Mouse (Mus musculus) embryonic facial prominence, embryonic 14.5 days (tissue): Measurements from ENCODE around the gene Cdc34. TPM values are rescaled to one million over a fixed set of nuclear protein-coding genes. Genes with fewer than 3 reads are reported as not detected.
A peak's percentile ranks its signal among the peaks of the same experiment; 100 is the strongest.
"Not testable (repeated sequence)": the region's sequence is repeated elsewhere in the genome, so short reads cannot be mapped to it uniquely, and the experiment has no call there.

Experiments
- ATAC-seq: fragments of 200-750 bp; cut with Nextera tagmentation; 2 replicates; pipeline ENCODE4 v1.8.0; 2017; ENCODE audit warnings: low read depth, moderate number of reproducible peaks, moderate TSS enrichment
- DNase-seq: peaks from one replicate; pipeline ENCODE4 v3.0.0-alpha.2; 2015; ENCODE audit warnings: low spot score
- H3K27ac ChIP-seq: fragments of 300-500 bp; sonication (generic); replicated peaks from 2 replicates; pipeline ENCODE4 v1.5.1; 2014; ENCODE audit warnings: low read depth, mild to moderate bottlenecking, low read length, moderate library complexity
- H3K27me3 ChIP-seq: fragments of 300-500 bp; sonication (generic); replicated peaks from 2 replicates; pipeline ENCODE4 v1.6.1; 2014; ENCODE audit warnings: low read length; ENCODE audit not compliant: control insufficient read depth, insufficient read depth
- H3K36me3 ChIP-seq: fragments of 300-500 bp; sonication (generic); 2 replicates; pipeline ENCODE4 v1.6.1; 2014; ENCODE audit warnings: low read length, mixed read lengths; ENCODE audit not compliant: control insufficient read depth, insufficient read depth
- H3K4me1 ChIP-seq: fragments of 300-500 bp; sonication (generic); 2 replicates; pipeline ENCODE4 v1.6.1; 2014; ENCODE audit warnings: antibody characterized with exemption, low read length; ENCODE audit not compliant: control insufficient read depth, insufficient read depth
- H3K4me2 ChIP-seq: fragments of 300-500 bp; sonication (generic); 2 replicates; pipeline ENCODE4 v1.6.1; 2014; ENCODE audit warnings: low read depth, mild to moderate bottlenecking, low read length, moderate library complexity, mixed read lengths
- H3K4me3 ChIP-seq: fragments of 300-500 bp; sonication (generic); 2 replicates; pipeline ENCODE4 v1.5.1; 2014; ENCODE audit warnings: low read depth, mild to moderate bottlenecking, low read length
- H3K9ac ChIP-seq: fragments of 300-500 bp; sonication (generic); 2 replicates; pipeline ENCODE4 v1.6.1; 2014; ENCODE audit warnings: low read depth, mild to moderate bottlenecking, low read length, moderate library complexity, mixed read lengths
- H3K9me3 ChIP-seq: fragments of 300-500 bp; sonication (generic); 2 replicates; pipeline ENCODE4 v1.6.1; 2016; ENCODE audit warnings: low read length; ENCODE audit not compliant: control insufficient read depth
- WGBS: fragments of 180-500 bp; shearing (Covaris S2); extraction: QIAGEN DNeasy Blood & Tissue Kit; methylation state at CpG from one replicate; pipeline ENCODE4 v1.1.7; 2014; 5-methylcytosine and 5-hydroxymethylcytosine counted together
- polyA plus RNA-seq: library from polyadenylated mRNA; unstranded; fragments of >200 nt; fragmentation: Nextera tagmentation; extraction: Ambion mirVana; gene quantifications from 2 replicates; pipeline ENCODE4 v1.2.1, GENCODE M21; 2014

Cdc34 gene
- polyA plus RNA-seq, 1 experiment from 2014 or later = 106 TPM

DNA sequence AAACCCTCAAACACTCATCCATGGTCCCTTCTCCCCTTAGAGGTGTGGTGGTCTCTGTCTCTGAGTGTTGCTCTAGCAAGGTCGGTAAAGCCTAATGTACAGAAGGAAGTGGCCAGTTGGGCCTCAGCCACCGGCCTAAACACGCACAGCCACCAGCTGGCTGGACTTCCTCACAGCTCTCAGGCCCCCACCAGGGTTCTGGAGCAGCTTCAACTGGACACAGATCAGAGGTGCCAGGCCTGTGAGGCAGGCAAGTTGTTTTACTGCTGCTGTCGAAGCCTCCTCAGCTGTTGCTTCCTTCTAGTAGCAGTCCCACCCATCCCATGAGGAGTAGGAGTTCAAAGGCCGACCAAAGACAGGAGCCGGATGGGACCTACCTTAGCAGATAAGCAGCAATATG is 15.9 kb downstream of the Cdc34 start:
- WGBS = 70% methylated on average over 6 of the region's 6 CpGs
- H3K9ac ChIP-seq = no peak overlapping the region
- no peaks in the 10 kb centered on the region for H3K36me3 ChIP-seq
- H3K4me3 ChIP-seq = no peak overlapping the region
- H3K9me3 ChIP-seq = no peaks in the 10 kb centered on the region
- peaks cover 12% of the 10 kb centered on the region; the same call in 1 of the 2 replicates for H3K4me1 ChIP-seq
- H3K4me2 ChIP-seq = no peak overlapping the region
- H3K27ac ChIP-seq = no peak overlapping the region
- ATAC-seq (no peak), DNase-seq (no peak)
- H3K27me3 ChIP-seq = no peaks in the 10 kb centered on the region

GRCm38 (mm10) chr10:79698459-79698858 is 16.5 kb downstream of the Cdc34 start:
- Histone ChIP-seq H3K4me1 (peaks cover 12% of the 10 kb centered on the region; the same call in 1 of the 2 replicates), H3K27ac (no peak overlapping the region), H3K36me3 (no peaks in the 10 kb centered on the region), H3K27me3 (no peaks in the 10 kb centered on the region), H3K4me2 (no peak overlapping the region), H3K9me3 (no peaks in the 10 kb centered on the region), H3K4me3 (no peak overlapping the region), H3K9ac (no peak overlapping the region)
- DNase-seq (no peak), ATAC-seq (no peak)
- 96% methylated on average over 6 of the region's 6 CpGs for WGBS

- 43% methylated on average over 7 of the region's 7 CpGs for WGBS
- DNase-seq = no peak
- Histone ChIP-seq H3K36me3 (no peaks in the 10 kb centered on the region), H3K9me3 (no peaks in the 10 kb centered on the region), H3K27ac (no peak overlapping the region), H3K4me1 (peaks cover 16% of the 10 kb centered on the region), H3K4me2 (no peak overlapping the region), H3K9ac (no peak overlapping the region), H3K27me3 (no peaks in the 10 kb centered on the region), H3K4me3 (no peak overlapping the region)
- ATAC-seq = no peak
These were observed 18.7 kb downstream of the Cdc34 start for GRCm38 (mm10) chr10:79700676-79701075.

- 37% methylated on average over 10 of the region's 10 CpGs for WGBS
- H3K27ac ChIP-seq = no peak overlapping the region
- no peak overlapping the region for H3K4me3 ChIP-seq
- no peak overlapping the region for H3K4me2 ChIP-seq
- H3K9ac ChIP-seq = no peak overlapping the region
- ATAC-seq (no peak), DNase-seq (no peak)
- H3K36me3 ChIP-seq = peaks cover 2% of the 10 kb centered on the region; the same call in 1 of the 2 replicates
- H3K4me1 ChIP-seq = peaks cover 21% of the 10 kb centered on the region
- no peaks in the 10 kb centered on the region for H3K9me3 ChIP-seq
- no peaks in the 10 kb centered on the region for H3K27me3 ChIP-seq
These were observed 19.6 kb downstream of the Cdc34 start for GRCm38 (mm10) chr10:79701443-79702129.

DNA sequence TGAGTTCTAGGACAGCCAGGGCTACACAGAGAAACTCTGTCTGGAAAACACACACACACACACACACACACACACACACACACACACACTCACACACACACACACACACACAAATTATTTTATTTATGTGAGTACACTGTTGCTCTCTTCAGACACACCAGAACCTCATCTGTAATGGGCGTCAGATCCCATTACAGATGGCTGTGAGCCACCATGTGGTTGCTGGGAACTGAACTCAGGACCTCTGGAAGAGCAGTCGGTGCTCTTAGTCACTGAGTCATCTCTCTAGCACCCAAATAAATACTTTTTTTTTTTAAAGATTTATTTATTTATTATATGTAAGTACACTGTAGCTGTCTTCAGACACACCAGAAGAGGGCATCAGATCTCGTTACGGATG is 21.0 kb downstream of the Cdc34 start:
- H3K4me2 ChIP-seq, H3K36me3 ChIP-seq, H3K4me3 ChIP-seq, H3K9me3 ChIP-seq, ATAC-seq, H3K27ac ChIP-seq, DNase-seq, H3K27me3 ChIP-seq, H3K9ac ChIP-seq: not testable (repeated sequence)
- H3K4me1 ChIP-seq = peaks cover 23% of the 10 kb centered on the region
- WGBS = 88% methylated on average over 2 of the region's 4 CpGs

DNA sequence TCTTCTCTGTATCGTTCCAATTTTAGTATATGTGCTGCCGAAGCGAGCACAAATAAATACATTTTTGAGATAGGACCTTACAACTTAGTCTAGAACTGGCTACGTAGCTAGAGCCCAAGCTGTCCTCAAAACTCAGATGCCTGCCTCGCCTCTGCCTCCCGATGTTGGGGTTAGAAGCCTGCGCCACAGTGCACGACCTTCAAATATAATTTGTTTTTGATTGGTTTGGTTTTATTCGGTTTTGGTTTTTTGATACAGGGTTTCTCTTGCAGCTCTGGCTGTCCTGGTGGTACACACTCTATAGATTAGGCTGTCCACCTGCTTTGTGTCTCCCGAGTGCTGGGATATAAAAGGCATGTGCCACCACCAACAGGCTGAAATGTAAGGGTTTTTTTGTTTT is 21.5 kb downstream of the Cdc34 start:
- no peaks in the 10 kb centered on the region for H3K9me3 ChIP-seq
- H3K27ac ChIP-seq = peak overlapping the region; percentile 61; the same call in 1 of the 2 replicates
- peak overlapping the region; percentile 89 for H3K4me3 ChIP-seq
- H3K4me1 ChIP-seq = peaks cover 23% of the 10 kb centered on the region
- H3K36me3 ChIP-seq = peaks cover 11% of the 10 kb centered on the region
- ATAC-seq (no peak), DNase-seq (no peak)
- H3K27me3 ChIP-seq = no peaks in the 10 kb centered on the region
- 74% methylated on average over 10 of the region's 10 CpGs for WGBS
- H3K4me2 ChIP-seq = peak overlapping the region; percentile 94
- H3K9ac ChIP-seq = peak overlapping the region; percentile 60; the same call in 1 of the 2 replicates

- H3K4me2 ChIP-seq = peak within 1 kb of the TSS; percentile 94
- H3K27ac ChIP-seq = peak within 1 kb of the TSS; percentile 87
- peak; percentile 96 for ATAC-seq
- H3K9ac ChIP-seq = peak within 1 kb of the TSS; percentile 95
- H3K9me3 ChIP-seq = no peaks in the 10 kb centered on the region
- peak within 1 kb of the TSS; percentile 89 for H3K4me3 ChIP-seq
- under 1% methylated on average over 42 of the region's 65 CpGs for WGBS
- peaks cover 18% of the 10 kb centered on the region for H3K36me3 ChIP-seq
- H3K4me1 ChIP-seq = peaks cover 23% of the 10 kb centered on the region
- DNase-seq = peak; percentile 99
- no peaks in the 10 kb centered on the region for H3K27me3 ChIP-seq
These were observed 22.3 kb downstream of the Cdc34 start, which contains the start of gene Bsg for GRCm38 (mm10) chr10:79704065-79704969. Bsg (plus strand) TSS chr10:79704491.

- Histone ChIP-seq H3K9me3 (no peaks in the 10 kb centered on the region), H3K4me1 (peaks cover 23% of the 10 kb centered on the region), H3K27ac (peak overlapping the region; percentile 87), H3K27me3 (no peaks in the 10 kb centered on the region), H3K9ac (peak overlapping the region; percentile 95), H3K4me2 (peak overlapping the region; percentile 94), H3K36me3 (peaks cover 25% of the 10 kb centered on the region), H3K4me3 (peak overlapping the region; percentile 89)
- ATAC-seq (no peak), DNase-seq (no peak)
- 5% methylated on average over 10 of the region's 10 CpGs for WGBS
These were observed 23.0 kb downstream of the Cdc34 start for GRCm38 (mm10) chr10:79704970-79705360.
